Mouse (Mus musculus) cerebellum, adult 2 months (tissue): ENCODE results near the gene Proser1. TPM values are rescaled to one million over a fixed set of nuclear protein-coding genes. Genes with fewer than 3 reads are reported as not detected.

Experiments used
- DNase-seq, 2 experiments: peaks; one replicate each; pipeline ENCODE4 v3.0.0; 2021
- H3K27ac ChIP-seq: fragments of 200-500 bp; 2 replicates; pipeline ENCODE4 v1.5.1; 2012; ENCODE audit warnings: low read length, control low read depth, inconsistent platforms; ENCODE audit not compliant: insufficient read depth
- H3K27me3 ChIP-seq: fragments of 200-500 bp; 2 replicates; pipeline ENCODE4 v1.6.1; 2012; ENCODE audit warnings: inconsistent platforms, mild to moderate bottlenecking, low read length, moderate library complexity; ENCODE audit not compliant: control insufficient read depth, insufficient read depth
- H3K4me1 ChIP-seq: fragments of 200-500 bp; 2 replicates; pipeline ENCODE4 v1.6.1; 2011; ENCODE audit warnings: low read length; ENCODE audit not compliant: control insufficient read depth, insufficient read depth
- H3K4me3 ChIP-seq: fragments of 200-500 bp; replicated peaks from 2 replicates; pipeline ENCODE3; 2011; ENCODE audit warnings: mild to moderate bottlenecking, low read depth, low read length, control low read depth; ENCODE audit not compliant: insufficient read depth
- CTCF ChIP-seq: fragments of 200-500 bp; IDR thresholded peaks from 2 replicates; pipeline ENCODE4 v1.5.1; 2011; ENCODE audit warnings: low read depth, mild to moderate bottlenecking, control low read depth, low read length, moderate library complexity, borderline replicate concordance; ENCODE audit not compliant: insufficient read depth
- POLR2A ChIP-seq: fragments of 200-500 bp; IDR thresholded peaks from 2 replicates; pipeline ENCODE4 v1.6.1; 2011; ENCODE audit warnings: low read length, control low read depth, borderline replicate concordance; ENCODE audit not compliant: insufficient read depth
- WGBS: fragments of 180-500 bp; shearing (Covaris S2); methylation state at CpG from one replicate; pipeline ENCODE4 v1.1.7; 2018; 5-methylcytosine and 5-hydroxymethylcytosine counted together
- polyA plus RNA-seq: library from polyadenylated mRNA; depleted of rRNA; stranded (reverse); fragments of >200 nt; gene quantifications from 2 replicates; pipeline ENCODE4 v1.2.3, GENCODE M21; 2012

Gene Proser1
- polyA plus RNA-seq, 1 experiment = 21.2 TPM

DNA sequence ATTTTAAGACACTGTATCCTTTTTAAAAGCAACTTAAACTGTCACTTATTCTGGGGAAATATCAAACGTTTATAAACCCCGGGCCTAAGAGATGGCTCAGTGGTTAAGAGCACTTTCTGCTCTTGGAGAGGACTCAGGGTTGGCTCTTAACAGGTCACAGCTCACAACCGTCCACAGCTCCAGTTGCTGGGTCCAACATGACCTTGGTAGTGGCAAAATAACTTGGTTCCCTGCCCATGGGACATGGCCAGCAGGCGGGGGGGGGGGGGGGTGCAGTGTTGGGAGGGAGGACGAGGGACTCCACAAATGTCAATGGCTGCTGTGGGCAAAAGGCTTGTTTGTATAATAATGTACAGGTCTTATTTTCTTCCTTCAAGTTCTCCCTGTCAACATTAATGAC is 3.9 kb downstream of the Proser1 start:
- TF ChIP-seq CTCF (no peak), POLR2A (no peak)
- Histone ChIP-seq H3K4me3 (no peak overlapping the region), H3K27ac (no peak overlapping the region), H3K4me1 (peaks cover 6% of the 10 kb centered on the region; the same call in 1 of the 2 replicates), H3K27me3 (no peaks in the 10 kb centered on the region)
- DNase-seq = no peak
- WGBS = 33% methylated on average over 5 of the region's 5 CpGs

DNA sequence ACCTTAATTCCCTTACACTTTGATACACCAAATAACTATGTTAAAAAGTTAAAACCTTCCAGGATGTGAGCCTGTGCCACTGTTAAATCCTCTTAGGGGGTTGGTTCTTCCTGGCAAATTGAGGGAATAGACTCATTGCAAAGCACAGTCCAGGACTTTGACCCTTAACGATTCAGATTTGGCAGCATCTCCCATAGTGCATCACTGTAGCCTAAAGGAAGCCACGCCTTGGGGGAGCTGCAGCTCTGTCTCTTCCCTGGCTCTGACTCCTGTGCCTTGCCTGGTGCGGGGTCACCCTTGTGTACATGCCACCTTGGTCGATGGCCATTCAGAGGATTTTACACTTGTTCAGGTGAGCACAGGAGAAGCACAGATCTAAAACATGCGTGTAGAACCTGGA is 6.2 kb downstream of the Proser1 start:
- Histone ChIP-seq H3K27me3 (no peaks in the 10 kb centered on the region), H3K4me3 (no peak overlapping the region), H3K4me1 (peaks cover 6% of the 10 kb centered on the region; the same call in 1 of the 2 replicates), H3K27ac (no peak overlapping the region)
- no peak for TF ChIP-seq CTCF
- no peak for TF ChIP-seq POLR2A
- 78% methylated on average over 5 of the region's 5 CpGs for WGBS
- DNase-seq = no peak

DNA sequence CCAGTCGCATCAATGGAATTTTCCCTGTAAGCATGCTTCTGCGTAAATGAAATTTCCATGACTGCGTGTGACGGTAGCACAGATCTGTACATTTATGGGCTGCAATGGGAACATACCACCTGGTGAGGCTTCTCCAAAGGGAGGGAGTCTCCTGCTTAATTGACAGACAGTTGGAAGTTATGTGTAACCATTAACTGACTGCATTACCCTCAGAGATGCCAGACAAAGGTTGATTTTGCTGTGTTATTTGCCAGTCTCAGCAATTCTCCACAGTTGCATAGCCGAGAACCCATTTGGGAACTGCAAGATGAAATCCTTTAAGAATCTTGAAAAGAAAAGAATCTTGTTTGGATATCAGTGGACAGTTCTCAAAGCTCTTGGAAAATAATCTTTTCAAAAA is 8.6 kb downstream of the Proser1 start:
- Histone ChIP-seq H3K4me1 (peaks cover 6% of the 10 kb centered on the region; the same call in 1 of the 2 replicates), H3K4me3 (no peak overlapping the region), H3K27me3 (no peaks in the 10 kb centered on the region), H3K27ac (no peak overlapping the region)
- no peak for TF ChIP-seq POLR2A
- TF ChIP-seq CTCF = no peak
- WGBS = 93% methylated on average over 5 of the region's 5 CpGs
- DNase-seq = no peak

DNA sequence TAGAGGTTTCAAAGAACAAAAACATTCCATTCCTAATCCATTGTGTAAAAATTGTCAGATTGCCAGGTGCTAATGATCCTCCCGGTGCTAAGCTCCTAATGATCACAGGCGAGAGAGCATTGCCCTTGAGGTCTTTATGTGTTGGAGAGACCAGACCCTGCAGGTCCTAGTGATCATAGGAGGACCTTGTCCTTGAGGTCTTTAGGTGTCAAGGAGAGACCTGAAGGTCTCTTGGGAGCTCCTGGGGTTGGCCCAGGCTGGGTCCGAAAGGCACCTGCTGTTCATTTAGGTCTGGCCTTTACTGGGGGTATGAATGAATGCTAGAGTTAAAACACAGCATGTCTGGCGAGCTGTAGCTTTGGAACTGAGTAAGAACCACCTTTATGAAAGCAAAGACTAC is 10.7 kb downstream of the Proser1 start:
- Histone ChIP-seq H3K27ac (no peak overlapping the region), H3K4me3 (no peak overlapping the region), H3K4me1 (peaks cover 12% of the 10 kb centered on the region), H3K27me3 (no peaks in the 10 kb centered on the region)
- TF ChIP-seq POLR2A = no peak
- DNase-seq = no peak
- 57% methylated on average over 4 of the region's 4 CpGs for WGBS

DNA sequence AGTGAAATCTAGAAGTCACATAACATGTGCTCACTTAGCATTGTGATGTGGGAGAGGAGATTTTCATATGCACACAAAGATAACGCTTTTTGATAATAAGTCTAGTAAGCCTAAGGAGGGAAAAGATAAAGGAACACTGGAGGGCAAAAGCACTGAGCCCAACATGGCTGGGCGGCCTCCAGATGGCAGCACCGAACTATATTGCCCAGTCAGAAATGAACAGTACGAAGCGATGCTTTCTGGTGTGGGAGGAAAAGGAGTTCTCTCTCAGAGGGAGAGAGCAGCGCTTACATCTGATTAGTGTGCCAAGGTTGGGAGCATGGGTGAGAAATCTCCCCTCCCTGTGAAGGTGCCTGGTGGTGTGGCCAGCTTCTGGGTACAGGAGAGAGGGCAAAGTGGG is 12.4 kb downstream of the Proser1 start:
- H3K4me3 ChIP-seq = no peak overlapping the region
- no peaks in the 10 kb centered on the region for H3K27me3 ChIP-seq
- no peak overlapping the region for H3K27ac ChIP-seq
- DNase-seq = peak; percentile 46 to 50
- peaks cover 10% of the 10 kb centered on the region for H3K4me1 ChIP-seq
- 26% methylated on average over 6 of the region's 6 CpGs for WGBS
- TF ChIP-seq POLR2A = no peak
- TF ChIP-seq CTCF = peak; percentile 69

DNA sequence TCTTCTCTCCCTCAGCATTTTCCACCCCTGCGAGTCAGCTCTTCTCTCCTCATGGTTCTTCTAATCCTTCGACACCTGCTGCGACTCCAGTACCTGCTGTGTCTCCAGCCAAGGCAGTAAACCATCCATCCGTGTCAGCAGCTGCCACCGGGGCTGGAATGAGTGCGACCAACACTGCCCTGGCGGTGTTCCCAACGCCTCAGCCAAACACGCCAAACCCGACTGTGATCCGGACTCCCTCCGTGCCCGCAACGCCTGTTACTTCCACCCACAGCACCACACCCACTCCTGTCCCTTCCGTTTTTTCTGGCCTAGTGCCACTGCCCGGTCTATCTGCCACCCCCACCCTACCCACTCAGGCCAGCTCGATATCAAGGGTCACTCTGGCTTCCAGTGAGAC is 14.0 kb downstream of the Proser1 start:
- no peak overlapping the region for H3K4me3 ChIP-seq
- peak; percentile 54 to 58 for DNase-seq
- H3K27me3 ChIP-seq = no peaks in the 10 kb centered on the region
- WGBS = 8% methylated on average over 17 of the region's 17 CpGs
- no peak for TF ChIP-seq POLR2A
- TF ChIP-seq CTCF = no peak
- H3K4me1 ChIP-seq = peaks cover 10% of the 10 kb centered on the region
- no peak overlapping the region for H3K27ac ChIP-seq

DNA sequence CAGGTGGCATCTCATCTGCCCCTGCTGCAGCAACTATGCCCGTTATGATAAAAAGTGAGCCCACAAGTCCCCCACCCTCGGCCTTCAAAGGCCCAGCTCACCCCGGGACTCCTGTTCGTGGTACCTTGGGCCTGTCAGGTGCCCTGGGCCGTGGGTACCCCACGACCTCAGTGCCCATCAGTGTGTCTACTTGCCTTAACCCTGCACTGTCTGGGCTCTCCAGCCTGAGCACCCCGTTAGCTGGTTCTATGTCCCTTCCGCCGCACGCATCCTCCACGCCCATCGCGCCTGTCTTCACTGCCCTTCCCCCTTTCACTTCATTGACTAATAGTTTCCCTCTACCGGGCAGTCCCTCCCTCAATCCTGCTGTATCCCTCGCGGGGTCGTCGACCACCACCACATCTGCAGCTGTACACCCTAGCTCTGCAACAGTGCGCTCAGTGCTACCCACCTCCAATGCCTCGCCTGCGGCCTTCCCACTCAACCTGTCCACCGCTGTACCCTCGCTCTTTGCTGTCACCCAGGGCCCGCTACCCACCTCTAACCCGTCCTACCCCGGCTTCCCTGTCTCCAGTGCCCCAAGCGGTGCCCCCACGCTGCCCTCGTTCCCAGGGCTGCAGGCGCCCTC is 15.1 kb downstream of the Proser1 start:
- H3K27ac ChIP-seq = no peak overlapping the region
- TF ChIP-seq CTCF = no peak
- TF ChIP-seq POLR2A = no peak
- H3K4me1 ChIP-seq = peaks cover 10% of the 10 kb centered on the region
- no peak for DNase-seq
- no peak overlapping the region for H3K4me3 ChIP-seq
- WGBS = 94% methylated on average over 30 of the region's 30 CpGs
- H3K27me3 ChIP-seq = no peaks in the 10 kb centered on the region

DNA sequence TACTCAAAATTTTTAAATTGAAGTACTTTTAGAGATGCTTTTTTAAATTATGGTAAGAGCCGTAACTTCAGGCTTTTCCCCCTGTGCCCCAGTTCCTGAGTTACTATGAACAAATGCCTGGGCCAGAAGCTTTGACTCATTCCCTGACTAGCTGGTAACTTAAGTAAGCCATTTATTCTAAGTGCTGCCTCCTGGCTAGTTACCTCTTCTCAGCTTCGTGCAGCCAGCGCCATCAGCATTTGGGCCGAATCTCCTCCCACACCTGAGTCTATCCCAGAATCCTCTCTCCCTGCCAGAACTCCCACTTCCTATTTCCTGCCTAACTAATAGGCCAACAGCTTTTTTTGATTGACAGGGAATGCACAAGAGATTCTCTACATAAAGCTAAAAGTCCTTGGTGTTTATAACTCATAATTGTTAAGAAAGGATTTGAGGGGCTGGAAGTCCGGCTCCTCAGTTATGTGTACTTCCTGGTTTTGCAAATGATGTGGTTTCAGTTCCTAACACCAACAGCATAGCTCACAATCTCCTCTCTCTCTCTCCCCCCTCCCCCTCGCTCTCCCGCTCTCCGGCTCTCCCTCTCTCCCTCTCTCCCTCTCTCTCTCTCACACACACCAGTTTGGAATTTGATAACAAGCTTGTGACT is 20.1 kb downstream of the Proser1 start:
- TF ChIP-seq POLR2A = no peak
- no peak for TF ChIP-seq CTCF
- Histone ChIP-seq H3K4me3 (no peak overlapping the region), H3K4me1 (no peaks in the 10 kb centered on the region), H3K27me3 (no peaks in the 10 kb centered on the region; the same call in 1 of the 2 replicates), H3K27ac (no peak overlapping the region)
- 92% methylated on average over 8 of the region's 8 CpGs for WGBS
- no peak for DNase-seq
